Mouse (Mus musculus) adrenal gland, postnatal 0 days (tissue): ENCODE results near the gene Gm26727. TPM values are rescaled to one million over a fixed set of nuclear protein-coding genes. Genes with fewer than 3 reads are reported as not detected.

Experiments used
- polyA plus RNA-seq: library from polyadenylated mRNA; unstranded; fragments of >200 nt; fragmentation: Nextera tagmentation; extraction: Ambion mirVana; gene quantifications from 2 replicates; pipeline ENCODE4 v1.2.1, GENCODE M21; 2015

Gene Gm26727
- not detected in 2 replicates for polyA plus RNA-seq

GRCm38 (mm10) chr2:67433081-67433480 is at the start of gene Gm26727:
Gene Gm26727, minus strand, starts transcription at chr2:67433181.

DNA sequence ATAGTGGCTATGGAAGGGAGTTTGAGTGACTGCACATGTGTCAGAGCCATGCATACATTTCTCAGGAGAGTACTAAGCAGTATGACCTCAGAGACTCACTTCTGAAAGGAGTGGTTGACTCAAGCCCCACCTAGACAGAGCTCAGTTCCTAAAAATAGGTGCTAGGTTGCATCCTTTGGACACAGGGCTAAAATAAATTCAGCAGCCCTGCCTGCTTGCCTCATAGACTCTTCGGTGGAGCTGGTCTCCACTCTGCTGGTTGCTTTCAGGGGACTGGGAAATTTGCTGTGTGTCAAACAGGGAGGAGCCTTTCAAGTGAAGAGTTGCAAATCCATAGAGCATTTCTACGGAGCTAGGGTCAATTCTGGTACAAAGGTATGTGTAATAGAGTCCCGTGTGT is 12.8 kb upstream of the Gm26727 start, which contains the start of gene Xirp2:
Gene Xirp2, plus strand, starts transcription at position 223 of the 400 bp plus-strand sequence.

DNA sequence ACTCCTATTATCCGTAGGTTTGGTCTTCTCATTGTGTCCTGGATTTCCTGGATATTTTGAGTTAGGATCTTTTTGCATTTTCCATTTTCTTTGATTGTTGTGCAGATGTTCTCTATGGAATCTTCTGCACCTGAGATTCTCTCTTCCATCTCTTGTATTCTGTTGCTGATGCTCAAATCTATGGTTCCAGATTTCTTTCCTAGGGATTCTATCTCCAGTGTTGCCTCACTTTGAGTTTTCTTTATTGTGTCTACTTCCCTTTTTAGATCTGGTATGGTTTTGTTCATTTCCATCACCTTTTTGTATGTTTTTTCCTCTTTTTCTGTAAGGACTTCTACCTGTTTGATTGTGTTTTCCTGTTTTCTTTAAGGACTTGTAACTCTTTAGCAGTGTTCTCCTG is 19.6 kb downstream of the Gm26727 start, which contains the start of gene Gm21830:
Gene Gm21830, plus strand, starts transcription at position 301 of the 400 bp plus-strand sequence.

Other genes with a start within 250 kb of the Gm26727 start
- not detected in 2 replicates for gene Gm21830, start 19.5 kb downstream of the Gm26727 start, polyA plus RNA-seq
- gene Xirp2, start 12.8 kb upstream of the Gm26727 start, polyA plus RNA-seq, result 0.02 and 0.61 TPM in 2 replicates
- 6.3 and 13.2 TPM in 2 replicates for gene B3galt1, start 132.7 kb upstream of the Gm26727 start, polyA plus RNA-seq